Mouse (Mus musculus) heart, adult 2 months (tissue): ENCODE measurements at regions not wholly inside any gene's neighbourhood (a gene's known extent, or its start where the extent isn't known, plus 50 kb on each side); places are given as distances from the start of the nearest gene placed in this dataset.

Experiments used
- CTCF ChIP-seq: fragments of 200-600 bp; IDR thresholded peaks from 2 replicates; pipeline ENCODE4 v1.8.1; 2022; ENCODE audit warnings: antibody characterized with exemption, mild to moderate bottlenecking, moderate library complexity
- EP300 ChIP-seq: fragments of 200-500 bp; IDR thresholded peaks from 2 replicates; pipeline ENCODE4 v1.6.1; 2011; ENCODE audit warnings: low read depth, low read length, control low read depth; ENCODE audit not compliant: insufficient read depth
- POLR2A ChIP-seq: fragments of 200-500 bp; IDR thresholded peaks from 2 replicates; pipeline ENCODE4 v1.6.1; 2011; ENCODE audit warnings: mild to moderate bottlenecking, low read depth, low read length, control low read depth; ENCODE audit not compliant: insufficient read depth

DNA sequence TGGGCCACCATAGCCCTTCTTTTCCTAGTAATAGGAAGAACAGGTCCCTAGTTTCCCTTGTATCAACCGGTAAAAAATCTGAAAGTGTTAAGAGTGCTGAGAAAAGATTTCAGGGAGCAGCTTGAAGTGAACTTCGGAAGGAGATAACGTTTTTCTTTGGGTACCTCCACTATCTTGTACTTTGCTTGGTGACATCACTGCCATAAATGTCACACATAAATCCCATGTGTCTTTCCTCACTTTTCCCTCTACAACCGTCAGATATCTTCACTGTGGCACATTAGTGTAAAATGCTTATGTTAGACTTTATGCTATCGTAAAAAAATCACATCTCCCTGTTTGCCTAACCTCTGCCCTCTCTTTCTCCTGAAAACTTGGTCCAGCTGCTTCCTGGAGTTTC is 309.9 kb downstream of the Fgf10 start:
- no peak for TF ChIP-seq CTCF
- no peak for TF ChIP-seq EP300
- TF ChIP-seq POLR2A: no peak
